Mouse (Mus musculus): ENCODE data around the gene Akap11. TPM values are rescaled to one million over a fixed set of nuclear protein-coding genes. Genes with fewer than 3 reads are reported as not detected.

Gene Akap11
- polyA plus RNA-seq, 1 experiment from 2014 or later: 54.3 TPM

- no peaks in the 10 kb centered on the region for H3K27me3 ChIP-seq
- in situ Hi-C loops (cut with MboI; ENCODE audit: low pct_unique_long_range_greater_than_20kb): no loop called here
- no peak for TF ChIP-seq CTCF (IDR thresholded peaks at IDR 0.05)
- ChIA-PET POLR2A (no interaction called here), CTCF (interaction anchor here (1.4 kb wide), 1 partner anchor 28 kb away, joined by 4 read pairs; no protein-coding TSS in a partner anchor)
- DNase-seq (ENCODE audit: low read depth, low spot score) (no peak), ATAC-seq (no peak)
Observed at GRCm38 (mm10) chr14:78454970-78455369, 81.6 kb downstream of the Akap11 start.

- DNase-seq (ENCODE audit: low read depth, low spot score) (no peak), ATAC-seq (no peak)
- H3K27me3 ChIP-seq: no peaks in the 10 kb centered on the region
- CTCF ChIA-PET: interaction anchor here (1.4 kb wide), 1 partner anchor 9 kb away, joined by 3 read pairs; no protein-coding TSS in a partner anchor
- POLR2A ChIA-PET: interaction anchor here (0.7 kb wide), 2 partner anchors 45 to 673 kb away, joined by 3 to 6 read pairs; no protein-coding TSS in a partner anchor
- in situ Hi-C loops (cut with MboI; ENCODE audit: low pct_unique_long_range_greater_than_20kb): no loop called here
- no peak for TF ChIP-seq CTCF (IDR thresholded peaks at IDR 0.05)
Observed at GRCm38 (mm10) chr14:78448807-78449406, 87.7 kb downstream of the Akap11 start.

GRCm38 (mm10) chr14:78448017-78448416, 88.6 kb downstream of the Akap11 start:
- no peak for ATAC-seq
- ChIA-PET CTCF (interaction anchor here (1.1 to 1.4 kb wide), 2 partner anchors 10 to 11 kb away, joined by 3 read pairs; no protein-coding TSS in a partner anchor), POLR2A (interaction anchor here (0.7 kb wide), 1 partner anchor 674 kb away, joined by 3 read pairs; no protein-coding TSS in a partner anchor)

GRCm38 (mm10) chr14:78447542-78447941, 89.1 kb downstream of the Akap11 start:
- CTCF ChIA-PET: interaction anchor here (1.1 to 1.4 kb wide), 2 partner anchors 10 to 11 kb away, joined by 3 read pairs; no protein-coding TSS in a partner anchor
- no peaks in the 10 kb centered on the region for H3K27me3 ChIP-seq
- ATAC-seq: no peak
- in situ Hi-C loops (cut with MboI; ENCODE audit: low pct_unique_long_range_greater_than_20kb): no loop called here
- no peak for DNase-seq (ENCODE audit: low read depth, low spot score)
- TF ChIP-seq CTCF (IDR thresholded peaks at IDR 0.05): no peak
- POLR2A ChIA-PET: no interaction called here

More at GRCm38 (mm10) chr14:78448017-78448416, 88.6 kb downstream of the Akap11 start:
- H3K27me3 ChIP-seq: no peaks in the 10 kb centered on the region
- TF ChIP-seq CTCF (IDR thresholded peaks at IDR 0.05): no peak
- in situ Hi-C loops (cut with MboI; ENCODE audit: low pct_unique_long_range_greater_than_20kb): no loop called here
- no peak for DNase-seq (ENCODE audit: low read depth, low spot score)

Other genes with a start within 250 kb of the Akap11 start
- not detected for gene Tnfsf11, start 228.8 kb downstream of the Akap11 start, polyA plus RNA-seq (2021)
- gene Dgkh, start 196.0 kb upstream of the Akap11 start, polyA plus RNA-seq (2021): 2.3 TPM

Measured in Patski (cell line).